Mouse (Mus musculus): Measurements from ENCODE around the gene Meltf.

- no peak for TF ChIP-seq POLR2A (IDR thresholded peaks at IDR 0.05; ENCODE audit: control insufficient read depth, extremely low read depth, insufficient read depth, low read length, poor library complexity)
- TF ChIP-seq CTCF (IDR thresholded peaks at IDR 0.05; ENCODE audit: borderline replicate concordance, control insufficient read depth, extremely low read depth, insufficient read depth, low read length, poor library complexity): no peak
Observed at GRCm38 (mm10) chr16:31898546-31899326, 20.1 kb downstream of the Meltf start.
